Mouse (Mus musculus): ENCODE results near the gene Pdzrn4. TPM values are rescaled to one million over a fixed set of nuclear protein-coding genes. Genes with fewer than 3 reads are reported as not detected.
"Not testable (repeated sequence)": the region's sequence is repeated elsewhere in the genome, so short reads cannot be mapped to it uniquely, and the experiment has no call there.

Pdzrn4 gene
- 0.13 and 0.26 TPM in 2 replicates for polyA plus RNA-seq (2014; fragmentation: Nextera tagmentation; extraction: Ambion mirVana)

- DNase-seq (ENCODE audit: low spot score) (peak; percentile 47), ATAC-seq (replicated peaks; ENCODE audit: low FRiP score) (peak; percentile 22; the same call in 1 of the 2 replicates)
- Histone ChIP-seq H3K4me3 (ENCODE audit: low read depth, low read length) (peak within 1 kb of the TSS; percentile 50), H3K4me2 (peak within 1 kb of the TSS; percentile 78), H3K9me3 (ENCODE audit: control insufficient read depth, low read length) (no peaks in the 10 kb centered on the region), H3K4me1 (replicated peaks; ENCODE audit: control insufficient read depth, insufficient read depth, low read length) (peaks cover 3% of the 10 kb centered on the region), H3K9ac (ENCODE audit: low read depth, low read length) (no peak within 1 kb of the TSS), H3K27ac (ENCODE audit: low read depth, low read length) (no peak within 1 kb of the TSS), H3K36me3 (ENCODE audit: control insufficient read depth, insufficient read depth, low read length) (no peaks in the 10 kb centered on the region), H3K27me3 (replicated peaks; ENCODE audit: control insufficient read depth, insufficient read depth, low read length) (peaks cover 33% of the 10 kb centered on the region)
- WGBS = 2% methylated on average over 65 of the region's 65 CpGs
Measured at GRCm38 (mm10) chr15:92396770-92397608, at the start of gene Pdzrn4. Pdzrn4 (plus strand) TSS chr15:92396881.

GRCm38 (mm10) chr15:92347426-92347825 lies 49.3 kb upstream of the Pdzrn4 start:
- Histone ChIP-seq H3K9me3 (ENCODE audit: control insufficient read depth, low read length) (no peaks in the 10 kb centered on the region), H3K27me3 (replicated peaks; ENCODE audit: control insufficient read depth, insufficient read depth, low read length) (no peaks in the 10 kb centered on the region), H3K36me3 (ENCODE audit: control insufficient read depth, insufficient read depth, low read length) (no peaks in the 10 kb centered on the region), H3K4me1 (replicated peaks; ENCODE audit: control insufficient read depth, insufficient read depth, low read length) (peaks cover 12% of the 10 kb centered on the region; the same call in 1 of the 2 replicates), H3K27ac (ENCODE audit: low read depth, low read length) (no peak overlapping the region), H3K4me2 (no peak overlapping the region), H3K9ac (ENCODE audit: low read depth, low read length) (no peak overlapping the region), H3K4me3 (ENCODE audit: low read depth, low read length) (no peak overlapping the region)
- DNase-seq (ENCODE audit: low spot score) (no peak), ATAC-seq (replicated peaks; ENCODE audit: low FRiP score) (no peak)
- 51% methylated on average over 4 of the region's 4 CpGs for WGBS

- H3K9me3 ChIP-seq (ENCODE audit: control insufficient read depth, low read length) = no peaks in the 10 kb centered on the region
- DNase-seq (ENCODE audit: low spot score) = no peak
- ATAC-seq (replicated peaks; ENCODE audit: low FRiP score) = no peak
- H3K4me2 ChIP-seq = no peak overlapping the region
- H3K27me3 ChIP-seq (replicated peaks; ENCODE audit: control insufficient read depth, insufficient read depth, low read length) = no peaks in the 10 kb centered on the region
- peaks cover 12% of the 10 kb centered on the region; the same call in 1 of the 2 replicates for H3K4me1 ChIP-seq (replicated peaks; ENCODE audit: control insufficient read depth, insufficient read depth, low read length)
- no peak overlapping the region for H3K27ac ChIP-seq (ENCODE audit: low read depth, low read length)
- H3K36me3 ChIP-seq (ENCODE audit: control insufficient read depth, insufficient read depth, low read length) = no peaks in the 10 kb centered on the region
- 53% methylated on average over 3 of the region's 3 CpGs for whole genome bisulfite sequencing
- H3K4me3 ChIP-seq (ENCODE audit: low read depth, low read length) = no peak overlapping the region
- no peak overlapping the region for H3K9ac ChIP-seq (ENCODE audit: low read depth, low read length)
Measured at GRCm38 (mm10) chr15:92347902-92348301, 48.8 kb upstream of the Pdzrn4 start.

DNA sequence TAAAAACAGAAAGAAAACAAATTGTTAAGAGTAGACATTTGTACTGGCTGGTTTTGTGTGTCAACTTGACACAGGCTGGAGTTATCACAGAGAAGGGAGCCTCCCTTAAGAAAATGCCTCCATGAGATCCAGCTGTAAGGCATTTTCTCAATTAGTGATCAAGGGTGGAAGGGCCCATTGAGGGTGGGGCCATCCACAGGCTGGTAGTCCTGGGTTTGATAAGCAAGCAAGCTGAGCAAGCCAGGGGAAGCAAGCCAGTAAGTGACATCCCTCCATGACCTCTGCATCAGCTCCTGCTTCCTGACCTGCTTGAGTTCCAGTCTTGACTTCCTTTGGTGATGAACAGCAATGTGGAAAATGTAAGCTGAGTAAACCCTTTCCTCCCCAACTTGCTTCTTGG lies 48.2 kb upstream of the Pdzrn4 start:
- not testable (repeated sequence) for H3K27ac ChIP-seq (ENCODE audit: low read depth, low read length); H3K9me3 ChIP-seq (ENCODE audit: control insufficient read depth, low read length); H3K27me3 ChIP-seq (replicated peaks; ENCODE audit: control insufficient read depth, insufficient read depth, low read length); H3K9ac ChIP-seq (ENCODE audit: low read depth, low read length); H3K4me3 ChIP-seq (ENCODE audit: low read depth, low read length); H3K36me3 ChIP-seq (ENCODE audit: control insufficient read depth, insufficient read depth, low read length); H3K4me2 ChIP-seq; DNase-seq (ENCODE audit: low spot score)
- ATAC-seq (replicated peaks; ENCODE audit: low FRiP score) = 0 out of 2 replicates have a peak, but pooled peaks have one; percentile 32
- H3K4me1 ChIP-seq (replicated peaks; ENCODE audit: control insufficient read depth, insufficient read depth, low read length) = peaks cover 12% of the 10 kb centered on the region; the same call in 1 of the 2 replicates

- H3K27me3 ChIP-seq (replicated peaks; ENCODE audit: control insufficient read depth, insufficient read depth, low read length) = no peaks in the 10 kb centered on the region
- DNase-seq (ENCODE audit: low spot score) = no peak
- no peaks in the 10 kb centered on the region for H3K4me1 ChIP-seq (replicated peaks; ENCODE audit: control insufficient read depth, insufficient read depth, low read length)
- no peak for ATAC-seq (replicated peaks; ENCODE audit: low FRiP score)
- H3K36me3 ChIP-seq (ENCODE audit: control insufficient read depth, insufficient read depth, low read length) = no peaks in the 10 kb centered on the region
- 69% methylated on average over 6 of the region's 6 CpGs for WGBS
- no peak overlapping the region for H3K4me3 ChIP-seq (ENCODE audit: low read depth, low read length)
- no peaks in the 10 kb centered on the region for H3K9me3 ChIP-seq (ENCODE audit: control insufficient read depth, low read length)
- no peak overlapping the region for H3K9ac ChIP-seq (ENCODE audit: low read depth, low read length)
- H3K27ac ChIP-seq (ENCODE audit: low read depth, low read length) = no peak overlapping the region
- no peak overlapping the region for H3K4me2 ChIP-seq
Measured at GRCm38 (mm10) chr15:92364153-92364552, 32.5 kb upstream of the Pdzrn4 start.

DNA sequence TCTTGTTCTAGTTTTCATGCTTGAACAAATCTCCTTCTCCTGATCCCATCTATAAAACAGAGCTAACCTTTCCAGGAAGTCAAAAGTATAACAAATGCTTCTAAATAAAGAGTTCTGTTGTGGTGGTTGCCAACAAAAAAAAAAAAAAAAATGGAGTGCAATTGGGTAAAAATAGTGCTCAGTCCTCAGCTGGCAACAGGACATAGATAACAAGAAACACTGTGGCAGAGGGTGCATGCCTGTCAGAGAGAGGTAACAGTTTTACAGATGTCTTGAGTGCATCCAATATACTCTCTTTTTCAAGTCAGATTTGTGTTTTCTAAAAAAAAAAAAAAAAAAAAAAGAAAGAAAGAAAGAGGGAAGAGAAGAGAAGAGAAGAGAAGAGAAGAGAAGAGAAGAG lies 32.1 kb upstream of the Pdzrn4 start:
- H3K9ac ChIP-seq (ENCODE audit: low read depth, low read length) = no peak overlapping the region
- H3K36me3 ChIP-seq (ENCODE audit: control insufficient read depth, insufficient read depth, low read length) = no peaks in the 10 kb centered on the region
- H3K27me3 ChIP-seq (replicated peaks; ENCODE audit: control insufficient read depth, insufficient read depth, low read length) = no peaks in the 10 kb centered on the region
- DNase-seq (ENCODE audit: low spot score) (no peak), ATAC-seq (replicated peaks; ENCODE audit: low FRiP score) (no peak)
- H3K27ac ChIP-seq (ENCODE audit: low read depth, low read length) = no peak overlapping the region
- no peak overlapping the region for H3K4me2 ChIP-seq
- no peaks in the 10 kb centered on the region for H3K4me1 ChIP-seq (replicated peaks; ENCODE audit: control insufficient read depth, insufficient read depth, low read length)
- H3K9me3 ChIP-seq (ENCODE audit: control insufficient read depth, low read length) = no peaks in the 10 kb centered on the region
- H3K4me3 ChIP-seq (ENCODE audit: low read depth, low read length) = no peak overlapping the region

DNA sequence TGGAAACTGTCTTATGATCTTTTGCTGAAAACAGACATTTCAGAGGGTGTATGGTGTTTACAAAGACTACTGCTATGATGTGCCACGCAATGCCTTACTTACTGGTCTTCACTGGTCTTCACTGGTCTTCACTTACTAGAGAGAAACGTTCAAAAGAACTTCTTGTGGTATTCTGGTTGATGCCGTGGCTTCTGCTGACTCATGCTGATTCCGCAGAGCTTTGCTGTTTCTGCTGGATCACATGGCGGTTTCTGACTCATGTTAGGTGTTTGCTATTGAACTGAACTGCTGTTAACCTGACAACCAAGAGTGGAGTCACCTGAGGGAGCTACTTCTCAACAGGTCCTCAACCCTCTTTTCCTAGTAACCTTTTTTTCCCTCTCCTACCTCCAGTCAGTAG lies 1.9 kb upstream of the Pdzrn4 start:
- peaks cover 33% of the 10 kb centered on the region for H3K27me3 ChIP-seq (replicated peaks; ENCODE audit: control insufficient read depth, insufficient read depth, low read length)
- H3K9ac ChIP-seq (ENCODE audit: low read depth, low read length) = no peak overlapping the region
- no peaks in the 10 kb centered on the region for H3K9me3 ChIP-seq (ENCODE audit: control insufficient read depth, low read length)
- DNase-seq (ENCODE audit: low spot score) (no peak), ATAC-seq (replicated peaks; ENCODE audit: low FRiP score) (no peak)
- H3K36me3 ChIP-seq (ENCODE audit: control insufficient read depth, insufficient read depth, low read length) = no peaks in the 10 kb centered on the region
- H3K4me1 ChIP-seq (replicated peaks; ENCODE audit: control insufficient read depth, insufficient read depth, low read length) = peaks cover 3% of the 10 kb centered on the region
- no peak overlapping the region for H3K27ac ChIP-seq (ENCODE audit: low read depth, low read length)
- no peak overlapping the region for H3K4me2 ChIP-seq
- no peak overlapping the region for H3K4me3 ChIP-seq (ENCODE audit: low read depth, low read length)
- WGBS = 59% methylated on average over 5 of the region's 5 CpGs

- Histone ChIP-seq H3K4me3 (ENCODE audit: low read depth, low read length) (no peak overlapping the region), H3K4me2 (no peak overlapping the region), H3K27ac (ENCODE audit: low read depth, low read length) (no peak overlapping the region), H3K4me1 (replicated peaks; ENCODE audit: control insufficient read depth, insufficient read depth, low read length) (peaks cover 3% of the 10 kb centered on the region), H3K9me3 (ENCODE audit: control insufficient read depth, low read length) (no peaks in the 10 kb centered on the region), H3K27me3 (replicated peaks; ENCODE audit: control insufficient read depth, insufficient read depth, low read length) (peaks cover 33% of the 10 kb centered on the region), H3K36me3 (ENCODE audit: control insufficient read depth, insufficient read depth, low read length) (no peaks in the 10 kb centered on the region), H3K9ac (ENCODE audit: low read depth, low read length) (no peak overlapping the region)
- 40% methylated on average over 2 of the region's 2 CpGs for WGBS
- DNase-seq (ENCODE audit: low spot score) (no peak), ATAC-seq (replicated peaks; ENCODE audit: low FRiP score) (no peak)
Measured at GRCm38 (mm10) chr15:92398747-92399146, 2.1 kb downstream of the Pdzrn4 start.

DNA sequence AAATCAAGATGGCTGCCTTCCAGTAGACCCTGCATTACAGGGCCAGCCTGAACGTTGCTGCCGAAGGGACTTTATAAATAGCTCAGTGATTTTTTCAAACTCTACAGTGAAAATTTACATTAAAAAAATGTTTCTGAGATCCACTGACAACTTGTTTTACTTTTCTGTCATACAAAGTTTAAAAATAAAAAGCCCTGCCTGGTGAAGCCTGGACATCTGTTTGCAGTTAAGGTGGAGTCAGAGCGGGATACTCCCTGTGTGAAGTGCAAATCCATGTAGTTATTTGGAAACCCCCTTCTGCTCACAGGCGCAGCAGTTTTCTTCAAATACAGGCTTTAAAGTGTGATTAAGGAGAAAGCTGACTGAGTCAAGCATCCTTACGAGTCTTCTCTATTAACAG lies 2.6 kb downstream of the Pdzrn4 start:
- Histone ChIP-seq H3K9me3 (ENCODE audit: control insufficient read depth, low read length) (no peaks in the 10 kb centered on the region), H3K4me3 (ENCODE audit: low read depth, low read length) (no peak overlapping the region), H3K9ac (ENCODE audit: low read depth, low read length) (no peak overlapping the region), H3K27me3 (replicated peaks; ENCODE audit: control insufficient read depth, insufficient read depth, low read length) (peaks cover 33% of the 10 kb centered on the region), H3K27ac (ENCODE audit: low read depth, low read length) (no peak overlapping the region), H3K4me1 (replicated peaks; ENCODE audit: control insufficient read depth, insufficient read depth, low read length) (peaks cover 3% of the 10 kb centered on the region), H3K36me3 (ENCODE audit: control insufficient read depth, insufficient read depth, low read length) (no peaks in the 10 kb centered on the region), H3K4me2 (no peak overlapping the region)
- ATAC-seq (replicated peaks; ENCODE audit: low FRiP score) (no peak), DNase-seq (ENCODE audit: low spot score) (no peak)
- 72% methylated on average over 5 of the region's 5 CpGs for WGBS
